Mouse (Mus musculus) neural tube, embryonic 11.5 days (tissue): ENCODE data around the gene Tmem184b. TPM values are rescaled to one million over a fixed set of nuclear protein-coding genes. Genes with fewer than 3 reads are reported as not detected.
A peak's percentile ranks its signal among the peaks of the same experiment; 100 is the strongest.

Experiments used
- ATAC-seq: fragments of 200-750 bp; cut with Nextera tagmentation; 2 replicates; pipeline ENCODE4 v1.8.0; 2017; ENCODE audit warnings: moderate number of reproducible peaks, mild to moderate bottlenecking, moderate TSS enrichment, moderate library complexity; ENCODE audit not compliant: insufficient read depth, low FRiP score, low TSS enrichment
- DNase-seq: peaks from one replicate; pipeline ENCODE4 v3.0.0-alpha.2; 2015; ENCODE audit warnings: low spot score
- H3K27ac ChIP-seq: fragments of 300-500 bp; sonication (generic); 2 replicates; pipeline ENCODE4 v1.5.1; 2014; ENCODE audit warnings: low read depth, mild to moderate bottlenecking, low read length
- H3K27me3 ChIP-seq: fragments of 300-500 bp; sonication (generic); 2 replicates; pipeline ENCODE4 v1.6.1; 2014; ENCODE audit warnings: mild to moderate bottlenecking, low read length, mixed read lengths; ENCODE audit not compliant: control insufficient read depth, insufficient read depth
- H3K36me3 ChIP-seq: fragments of 300-500 bp; sonication (generic); 2 replicates; pipeline ENCODE4 v1.6.1; 2014; ENCODE audit warnings: mild to moderate bottlenecking, low read length, moderate library complexity, mixed read lengths; ENCODE audit not compliant: control insufficient read depth, insufficient read depth
- H3K4me1 ChIP-seq: fragments of 300-500 bp; sonication (generic); 2 replicates; pipeline ENCODE4 v1.6.1; 2014; ENCODE audit warnings: low read length, mixed read lengths; ENCODE audit not compliant: control insufficient read depth, insufficient read depth
- H3K4me2 ChIP-seq: fragments of 300-500 bp; sonication (generic); 2 replicates; pipeline ENCODE4 v1.6.1; 2014; ENCODE audit warnings: low read depth, mild to moderate bottlenecking, moderate library complexity
- H3K4me3 ChIP-seq: fragments of 300-500 bp; sonication (generic); 2 replicates; pipeline ENCODE4 v1.5.1; 2014; ENCODE audit warnings: low read depth, low read length
- H3K9ac ChIP-seq: fragments of 300-500 bp; sonication (generic); 2 replicates; pipeline ENCODE4 v1.6.1; 2014; ENCODE audit warnings: mild to moderate bottlenecking, low read length
- H3K9me3 ChIP-seq: fragments of 300-500 bp; sonication (generic); 2 replicates; pipeline ENCODE4 v1.6.1; 2016; ENCODE audit warnings: low read length; ENCODE audit not compliant: control insufficient read depth
- WGBS: fragments of 180-500 bp; shearing (Covaris S2); extraction: QIAGEN DNeasy Blood & Tissue Kit; methylation state at CpG from one replicate; pipeline ENCODE4 v1.1.7; 2014; 5-methylcytosine and 5-hydroxymethylcytosine counted together
- polyA plus RNA-seq: library from polyadenylated mRNA; unstranded; fragments of >200 nt; fragmentation: Nextera tagmentation; extraction: Ambion mirVana; gene quantifications from 2 replicates; pipeline ENCODE4 v1.2.1, GENCODE M21; 2014

Gene Tmem184b
- polyA plus RNA-seq, 1 experiment from 2014 or later, result 52.9 TPM

GRCm38 (mm10) chr15:79351331-79351767 is 52.0 kb downstream of the Tmem184b start:
- peaks cover 6% of the 10 kb centered on the region for H3K27me3 ChIP-seq
- H3K4me3 ChIP-seq, result no peak overlapping the region
- H3K9ac ChIP-seq, result no peak overlapping the region
- no peaks in the 10 kb centered on the region for H3K9me3 ChIP-seq
- H3K27ac ChIP-seq, result no peak overlapping the region
- no peaks in the 10 kb centered on the region for H3K36me3 ChIP-seq
- H3K4me2 ChIP-seq, result no peak overlapping the region
- ATAC-seq, result no peak
- no peak for DNase-seq
- WGBS, result 34% methylated on average over 15 of the region's 15 CpGs
- 0 out of 2 replicates have a peak, but pooled peaks cover 4% of the 10 kb centered on the region for H3K4me1 ChIP-seq

- Histone ChIP-seq H3K4me1 (0 out of 2 replicates have a peak, but pooled peaks cover 4% of the 10 kb centered on the region), H3K9ac (no peak overlapping the region), H3K4me2 (no peak overlapping the region), H3K9me3 (no peaks in the 10 kb centered on the region), H3K27ac (no peak overlapping the region), H3K4me3 (no peak overlapping the region), H3K36me3 (no peaks in the 10 kb centered on the region), H3K27me3 (peaks cover 3% of the 10 kb centered on the region; the same call in 1 of the 2 replicates)
- DNase-seq, result no peak
- WGBS, result 91% methylated on average over 4 of the region's 4 CpGs
- no peak for ATAC-seq
Observed at GRCm38 (mm10) chr15:79350866-79351265, 52.5 kb downstream of the Tmem184b start.

- H3K9ac ChIP-seq, result no peak overlapping the region
- no peaks in the 10 kb centered on the region for H3K36me3 ChIP-seq
- WGBS, result 81% methylated on average over 8 of the region's 8 CpGs
- ATAC-seq (no peak), DNase-seq (no peak)
- 0 out of 2 replicates have a peak, but pooled peaks cover 4% of the 10 kb centered on the region for H3K4me1 ChIP-seq
- H3K4me3 ChIP-seq, result peak overlapping the region; percentile 77; the same call in 1 of the 2 replicates
- peaks cover 3% of the 10 kb centered on the region; the same call in 1 of the 2 replicates for H3K27me3 ChIP-seq
- no peaks in the 10 kb centered on the region for H3K9me3 ChIP-seq
- no peak overlapping the region for H3K27ac ChIP-seq
- peak overlapping the region; percentile 99 for H3K4me2 ChIP-seq
Observed at GRCm38 (mm10) chr15:79348651-79349050, 54.7 kb downstream of the Tmem184b start.

DNA sequence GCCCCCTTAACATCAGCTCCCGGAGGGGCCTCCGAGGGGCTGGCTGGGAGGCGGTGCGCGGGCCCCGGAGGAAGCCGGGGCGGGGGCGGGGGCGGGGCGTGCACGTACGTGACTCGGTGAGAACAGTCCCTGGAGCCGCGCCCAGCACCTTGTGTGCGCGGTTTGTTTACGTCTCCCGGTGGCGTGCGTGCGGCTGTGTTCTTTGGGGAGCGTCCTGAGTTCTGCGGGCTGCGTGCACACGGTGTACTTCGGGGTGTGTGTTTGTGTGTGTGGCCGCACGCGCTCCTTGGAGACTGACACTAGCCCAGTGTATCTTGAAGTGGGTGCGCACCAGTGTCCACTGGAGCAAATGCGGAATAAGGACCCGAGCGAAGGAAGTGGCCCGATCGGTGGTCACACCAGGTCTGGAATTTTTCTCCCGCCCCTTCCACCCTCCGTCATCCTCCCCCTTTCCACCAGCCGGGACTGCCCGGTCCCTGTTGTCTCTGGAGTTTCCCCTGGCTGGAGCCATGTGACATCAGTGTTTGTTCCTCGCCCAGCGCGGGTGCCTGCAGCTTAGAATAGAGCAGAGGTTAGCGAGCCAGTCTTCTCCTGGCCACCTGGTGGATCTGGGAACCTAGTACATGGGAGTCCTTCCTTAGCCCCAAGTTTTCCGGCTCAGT is 55.4 kb downstream of the Tmem184b start:
- Histone ChIP-seq H3K27me3 (peaks cover 3% of the 10 kb centered on the region; the same call in 1 of the 2 replicates), H3K4me3 (peak overlapping the region; percentile 77), H3K4me2 (peak overlapping the region; percentile 99), H3K4me1 (0 out of 2 replicates have a peak, but pooled peaks cover 4% of the 10 kb centered on the region), H3K27ac (peak overlapping the region; percentile 80), H3K9me3 (no peaks in the 10 kb centered on the region), H3K36me3 (no peaks in the 10 kb centered on the region), H3K9ac (peak overlapping the region; percentile 71)
- under 1% methylated on average over 42 of the region's 46 CpGs for WGBS
- DNase-seq, result peak; percentile 41
- peak; percentile 54 for ATAC-seq

DNA sequence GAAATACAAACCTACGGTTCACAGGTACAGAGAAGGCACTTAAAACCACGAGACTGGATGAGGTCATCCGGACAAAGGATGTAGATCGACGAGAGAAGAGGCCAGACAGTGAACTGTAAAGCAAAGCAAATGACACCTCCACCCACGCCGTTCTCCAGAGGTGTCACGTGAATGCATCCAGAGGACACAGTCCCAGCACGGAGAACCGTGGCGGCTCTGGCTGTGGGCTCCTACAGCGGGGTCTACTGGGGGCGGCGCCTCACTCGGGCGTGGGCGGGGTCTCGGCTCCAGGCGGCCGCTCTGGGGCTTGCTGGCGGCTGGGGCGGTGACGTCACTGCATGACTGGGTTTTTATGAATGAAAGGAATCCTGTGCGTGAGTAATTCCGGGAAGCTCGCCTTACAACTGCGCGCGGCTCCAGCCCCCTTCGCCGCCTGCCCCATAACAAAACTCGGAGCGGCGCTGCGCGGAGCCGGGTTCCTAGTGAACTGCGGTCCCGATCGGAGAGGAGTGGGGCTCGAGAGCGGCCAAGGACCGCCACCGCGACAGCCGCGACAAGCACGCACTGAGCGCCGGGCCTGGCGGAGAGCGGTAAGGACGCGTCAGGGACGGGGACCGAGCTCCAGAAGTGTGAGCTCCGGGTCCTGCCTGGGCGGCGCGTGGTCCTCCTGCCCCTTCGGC is 56.1 kb downstream of the Tmem184b start:
- H3K9ac ChIP-seq, result peak overlapping the region; percentile 71
- H3K27ac ChIP-seq, result peak overlapping the region; percentile 80
- DNase-seq (peak; percentile 95), ATAC-seq (peak; percentile 87)
- peaks cover 3% of the 10 kb centered on the region; the same call in 1 of the 2 replicates for H3K27me3 ChIP-seq
- WGBS, result under 1% methylated on average over 55 of the region's 61 CpGs
- peak overlapping the region; percentile 99 for H3K4me2 ChIP-seq
- no peaks in the 10 kb centered on the region for H3K9me3 ChIP-seq
- H3K36me3 ChIP-seq, result no peaks in the 10 kb centered on the region
- H3K4me3 ChIP-seq, result peak overlapping the region; percentile 77
- 0 out of 2 replicates have a peak, but pooled peaks cover 4% of the 10 kb centered on the region for H3K4me1 ChIP-seq

DNA sequence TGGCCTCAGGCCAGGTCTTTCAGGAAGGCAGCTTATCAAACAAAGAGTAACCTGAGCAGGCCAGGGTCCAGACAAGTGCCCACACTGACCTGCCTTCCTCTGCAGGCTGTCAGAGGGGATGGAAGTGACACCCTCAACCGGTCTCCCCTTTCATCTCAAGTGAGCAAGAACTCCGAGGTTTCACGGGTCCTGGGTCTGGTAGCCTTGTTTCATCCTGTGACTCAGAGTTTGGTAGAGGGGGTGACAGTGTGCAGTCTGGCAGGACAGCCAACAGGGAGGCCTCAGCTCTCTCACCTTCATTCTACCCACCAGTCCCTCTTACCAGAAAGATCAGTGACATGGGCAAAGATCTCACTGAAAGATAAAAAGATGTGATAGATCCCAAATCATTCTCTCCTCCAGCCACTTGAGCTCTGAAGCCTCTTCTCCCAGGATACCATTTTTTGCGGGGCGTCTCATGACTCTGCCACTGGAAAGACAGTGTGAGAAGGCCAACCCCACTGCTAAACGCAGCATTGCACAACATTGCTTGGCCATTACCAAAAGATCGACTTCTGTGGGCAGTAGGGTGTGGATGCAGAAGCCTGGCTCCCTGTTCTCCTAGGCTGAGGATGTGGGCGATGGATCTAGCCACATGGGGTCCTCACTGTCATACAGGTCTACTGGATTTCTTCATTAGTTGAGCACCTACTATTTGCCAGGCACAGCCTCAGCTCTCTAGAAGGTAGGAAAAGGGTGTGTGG is 57.1 kb downstream of the Tmem184b start, which contains the start of gene Maff:
Gene Maff (plus strand): TSS at position 571 of the 743 bp plus-strand sequence.
- 51% methylated on average over 8 of the region's 8 CpGs for WGBS
- H3K9me3 ChIP-seq, result no peaks in the 10 kb centered on the region
- ATAC-seq, result no peak

DNA sequence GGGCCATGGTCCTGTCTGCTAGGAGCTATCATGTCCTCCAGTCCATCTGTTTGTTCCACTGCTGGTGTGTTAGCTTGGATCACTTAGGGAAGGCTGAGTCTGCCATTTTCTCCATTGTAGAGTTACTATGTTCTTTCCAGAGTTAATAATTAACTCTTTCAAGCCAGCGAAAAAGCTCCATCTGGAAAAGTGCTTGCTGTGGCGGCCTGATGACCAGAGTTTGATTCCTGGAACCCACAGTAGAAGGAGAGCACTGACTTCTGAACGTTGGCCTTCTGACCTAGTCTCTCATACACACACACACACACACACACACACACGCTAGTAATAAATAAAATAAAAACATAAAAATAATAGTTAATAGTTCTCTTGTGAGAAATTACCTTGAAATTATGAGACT is 58.7 kb downstream of the Tmem184b start:
- H3K4me2 ChIP-seq, result no peak overlapping the region
- 0 out of 2 replicates have a peak, but pooled peaks cover 4% of the 10 kb centered on the region for H3K4me1 ChIP-seq
- no peak for ATAC-seq
- H3K9me3 ChIP-seq, result no peaks in the 10 kb centered on the region
- WGBS, result 53% methylated on average over 4 of the region's 4 CpGs
- no peak overlapping the region for H3K9ac ChIP-seq
- H3K27ac ChIP-seq, result no peak overlapping the region
- H3K36me3 ChIP-seq, result no peaks in the 10 kb centered on the region
- DNase-seq, result no peak
- no peak overlapping the region for H3K4me3 ChIP-seq
- H3K27me3 ChIP-seq, result peaks cover 3% of the 10 kb centered on the region; the same call in 1 of the 2 replicates

More for the DNA sequence above, 57.1 kb downstream of the Tmem184b start, which contains the start of gene Maff:
- Histone ChIP-seq H3K4me3 (peak within 1 kb of the TSS; percentile 77), H3K9ac (peak within 1 kb of the TSS; percentile 71), H3K36me3 (no peaks in the 10 kb centered on the region), H3K4me2 (peak within 1 kb of the TSS; percentile 99), H3K27me3 (peaks cover 3% of the 10 kb centered on the region; the same call in 1 of the 2 replicates), H3K4me1 (0 out of 2 replicates have a peak, but pooled peaks cover 4% of the 10 kb centered on the region), H3K27ac (peak within 1 kb of the TSS; percentile 80)
- DNase-seq, result no peak

- Histone ChIP-seq H3K36me3 (no peaks in the 10 kb centered on the region), H3K4me1 (no peaks in the 10 kb centered on the region), H3K27me3 (no peaks in the 10 kb centered on the region), H3K4me2 (no peak overlapping the region), H3K27ac (no peak overlapping the region), H3K9me3 (no peaks in the 10 kb centered on the region), H3K9ac (no peak overlapping the region), H3K4me3 (no peak overlapping the region)
- WGBS, result 82% methylated on average over 6 of the region's 6 CpGs
- no peak for ATAC-seq
- DNase-seq, result no peak
Observed at GRCm38 (mm10) chr15:79342641-79343337, 60.6 kb downstream of the Tmem184b start.
